Mouse (Mus musculus) embryonic facial prominence, embryonic 14.5 days (tissue): ENCODE results near the gene Gm45716. TPM values are rescaled to one million over a fixed set of nuclear protein-coding genes. Genes with fewer than 3 reads are reported as not detected.
A peak's percentile ranks its signal among the peaks of the same experiment; 100 is the strongest.

Source experiments
- ATAC-seq: fragments of 200-750 bp; cut with Nextera tagmentation; 2 replicates; pipeline ENCODE4 v1.8.0; 2017; ENCODE audit warnings: low read depth, moderate number of reproducible peaks, moderate TSS enrichment
- DNase-seq: peaks from one replicate; pipeline ENCODE4 v3.0.0-alpha.2; 2015; ENCODE audit warnings: low spot score
- H3K27ac ChIP-seq: fragments of 300-500 bp; sonication (generic); replicated peaks from 2 replicates; pipeline ENCODE4 v1.5.1; 2014; ENCODE audit warnings: low read depth, mild to moderate bottlenecking, low read length, moderate library complexity
- H3K27me3 ChIP-seq: fragments of 300-500 bp; sonication (generic); replicated peaks from 2 replicates; pipeline ENCODE4 v1.6.1; 2014; ENCODE audit warnings: low read length; ENCODE audit not compliant: control insufficient read depth, insufficient read depth
- H3K36me3 ChIP-seq: fragments of 300-500 bp; sonication (generic); 2 replicates; pipeline ENCODE4 v1.6.1; 2014; ENCODE audit warnings: low read length, mixed read lengths; ENCODE audit not compliant: control insufficient read depth, insufficient read depth
- H3K4me1 ChIP-seq: fragments of 300-500 bp; sonication (generic); 2 replicates; pipeline ENCODE4 v1.6.1; 2014; ENCODE audit warnings: antibody characterized with exemption, low read length; ENCODE audit not compliant: control insufficient read depth, insufficient read depth
- H3K4me2 ChIP-seq: fragments of 300-500 bp; sonication (generic); 2 replicates; pipeline ENCODE4 v1.6.1; 2014; ENCODE audit warnings: low read depth, mild to moderate bottlenecking, low read length, moderate library complexity, mixed read lengths
- H3K4me3 ChIP-seq: fragments of 300-500 bp; sonication (generic); 2 replicates; pipeline ENCODE4 v1.5.1; 2014; ENCODE audit warnings: low read depth, mild to moderate bottlenecking, low read length
- H3K9ac ChIP-seq: fragments of 300-500 bp; sonication (generic); 2 replicates; pipeline ENCODE4 v1.6.1; 2014; ENCODE audit warnings: low read depth, mild to moderate bottlenecking, low read length, moderate library complexity, mixed read lengths
- H3K9me3 ChIP-seq: fragments of 300-500 bp; sonication (generic); 2 replicates; pipeline ENCODE4 v1.6.1; 2016; ENCODE audit warnings: low read length; ENCODE audit not compliant: control insufficient read depth
- WGBS: fragments of 180-500 bp; shearing (Covaris S2); extraction: QIAGEN DNeasy Blood & Tissue Kit; methylation state at CpG from one replicate; pipeline ENCODE4 v1.1.7; 2014; 5-methylcytosine and 5-hydroxymethylcytosine counted together
- polyA plus RNA-seq: library from polyadenylated mRNA; unstranded; fragments of >200 nt; fragmentation: Nextera tagmentation; extraction: Ambion mirVana; gene quantifications from 2 replicates; pipeline ENCODE4 v1.2.1, GENCODE M21; 2014

Gm45716 gene
- polyA plus RNA-seq, 1 experiment from 2014 or later, result 11.5 TPM

- Histone ChIP-seq H3K4me3 (no peak overlapping the region), H3K4me2 (no peak overlapping the region), H3K9ac (no peak overlapping the region), H3K36me3 (peaks cover 43% of the 10 kb centered on the region), H3K27ac (0 out of 2 replicates have a peak overlapping the region, but pooled peaks have one; percentile 21), H3K4me1 (peaks cover 17% of the 10 kb centered on the region; the same call in 1 of the 2 replicates), H3K27me3 (no peaks in the 10 kb centered on the region), H3K9me3 (no peaks in the 10 kb centered on the region)
- WGBS, result 50% methylated on average over 10 of the region's 10 CpGs
- DNase-seq (no peak), ATAC-seq (no peak)
Observed at GRCm38 (mm10) chr11:90258321-90258927, 70.9 kb downstream of the Gm45716 start.

DNA sequence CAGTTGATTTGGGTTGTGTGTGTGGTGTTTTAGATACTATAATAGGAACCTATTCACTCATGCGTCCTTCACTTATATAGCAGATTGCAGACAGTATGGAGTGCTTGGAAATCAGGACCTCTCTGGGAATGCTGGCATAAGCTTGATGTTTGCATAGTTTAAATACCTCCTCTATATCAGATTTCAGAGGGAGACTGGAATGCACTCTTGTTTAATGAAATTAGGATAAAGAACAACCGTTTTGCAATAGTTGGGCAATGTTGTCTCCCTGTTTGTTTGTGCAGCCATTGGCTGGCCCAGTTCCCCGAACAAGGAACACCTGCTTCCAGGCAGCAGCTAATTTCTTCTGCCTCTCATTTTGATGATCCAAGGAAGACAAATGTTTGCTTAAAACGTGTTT is 71.6 kb downstream of the Gm45716 start:
- no peaks in the 10 kb centered on the region for H3K27me3 ChIP-seq
- H3K4me1 ChIP-seq, result peaks cover 17% of the 10 kb centered on the region; the same call in 1 of the 2 replicates
- H3K9ac ChIP-seq, result no peak overlapping the region
- ATAC-seq (peak; percentile 59; the same call in 1 of the 2 replicates), DNase-seq (peak; percentile 79)
- H3K36me3 ChIP-seq, result peaks cover 49% of the 10 kb centered on the region
- 22% methylated on average over 4 of the region's 4 CpGs for WGBS
- no peak overlapping the region for H3K4me2 ChIP-seq
- no peaks in the 10 kb centered on the region for H3K9me3 ChIP-seq
- no peak overlapping the region for H3K27ac ChIP-seq
- no peak overlapping the region for H3K4me3 ChIP-seq

- Histone ChIP-seq H3K27ac (no peak overlapping the region), H3K27me3 (no peaks in the 10 kb centered on the region), H3K9ac (no peak overlapping the region), H3K4me1 (peaks cover 17% of the 10 kb centered on the region; the same call in 1 of the 2 replicates), H3K4me3 (no peak overlapping the region), H3K36me3 (peaks cover 56% of the 10 kb centered on the region), H3K4me2 (no peak overlapping the region), H3K9me3 (no peaks in the 10 kb centered on the region)
- ATAC-seq, result no peak
- no peak for DNase-seq
- WGBS, result 88% methylated on average over 9 of the region's 9 CpGs
Observed at GRCm38 (mm10) chr11:90259826-90260225, 72.3 kb downstream of the Gm45716 start.

DNA sequence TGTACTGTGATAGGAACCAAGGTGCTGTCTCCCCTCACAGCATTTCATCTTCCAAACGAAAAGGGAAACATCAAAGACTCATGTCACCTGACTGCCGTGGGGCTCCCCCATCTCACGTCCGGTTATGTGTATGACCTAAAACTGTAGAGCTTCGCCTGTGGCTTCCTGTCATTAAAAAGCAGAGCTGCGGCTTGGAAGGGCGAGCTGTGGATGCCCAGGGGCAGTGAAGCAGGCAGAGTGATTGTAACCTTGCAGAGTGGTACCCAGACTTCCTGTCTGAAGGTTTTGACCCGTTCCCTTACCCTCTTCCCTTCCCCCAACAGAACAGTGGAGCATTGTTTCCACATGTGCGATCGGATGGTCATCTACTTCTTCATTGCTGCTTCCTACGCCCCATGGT is 76.7 kb downstream of the Gm45716 start:
- H3K9ac ChIP-seq, result no peak overlapping the region
- no peaks in the 10 kb centered on the region for H3K9me3 ChIP-seq
- 45% methylated on average over 11 of the region's 11 CpGs for WGBS
- H3K4me2 ChIP-seq, result no peak overlapping the region
- H3K27ac ChIP-seq, result no peak overlapping the region
- H3K27me3 ChIP-seq, result no peaks in the 10 kb centered on the region
- DNase-seq (no peak), ATAC-seq (no peak)
- peaks cover 69% of the 10 kb centered on the region for H3K36me3 ChIP-seq
- 0 out of 2 replicates have a peak, but pooled peaks cover 4% of the 10 kb centered on the region for H3K4me1 ChIP-seq
- H3K4me3 ChIP-seq, result no peak overlapping the region

GRCm38 (mm10) chr11:90265581-90265980 is 78.1 kb downstream of the Gm45716 start:
- Histone ChIP-seq H3K9me3 (no peaks in the 10 kb centered on the region), H3K9ac (no peak overlapping the region), H3K4me2 (no peak overlapping the region), H3K4me1 (0 out of 2 replicates have a peak, but pooled peaks cover 7% of the 10 kb centered on the region), H3K4me3 (no peak overlapping the region), H3K27ac (no peak overlapping the region), H3K36me3 (peaks cover 59% of the 10 kb centered on the region), H3K27me3 (no peaks in the 10 kb centered on the region)
- ATAC-seq (no peak), DNase-seq (peak; percentile 38)
- 73% methylated on average over 7 of the region's 7 CpGs for WGBS

GRCm38 (mm10) chr11:90268934-90269333 is 81.5 kb downstream of the Gm45716 start:
- H3K27me3 ChIP-seq, result no peaks in the 10 kb centered on the region
- WGBS, result 81% methylated on average over 5 of the region's 5 CpGs
- DNase-seq (no peak), ATAC-seq (no peak)
- H3K9ac ChIP-seq, result no peak overlapping the region
- H3K4me1 ChIP-seq, result 0 out of 2 replicates have a peak, but pooled peaks cover 7% of the 10 kb centered on the region
- no peak overlapping the region for H3K4me3 ChIP-seq
- 0 out of 2 replicates have a peak overlapping the region, but pooled peaks have one; percentile 33 for H3K4me2 ChIP-seq
- H3K9me3 ChIP-seq, result no peaks in the 10 kb centered on the region
- H3K27ac ChIP-seq, result no peak overlapping the region
- H3K36me3 ChIP-seq, result peaks cover 40% of the 10 kb centered on the region

GRCm38 (mm10) chr11:90269398-90270123 is 82.1 kb downstream of the Gm45716 start:
- DNase-seq (peak; percentile 71), ATAC-seq (peak; percentile 32; the same call in 1 of the 2 replicates)
- H3K27me3 ChIP-seq, result no peaks in the 10 kb centered on the region

GRCm38 (mm10) chr11:90270132-90270877 is 82.8 kb downstream of the Gm45716 start:
- H3K27me3 ChIP-seq, result no peaks in the 10 kb centered on the region
- H3K4me3 ChIP-seq, result no peak overlapping the region
- H3K36me3 ChIP-seq, result peaks cover 40% of the 10 kb centered on the region
- no peak overlapping the region; the same call in 1 of the 2 replicates for H3K4me2 ChIP-seq
- H3K9me3 ChIP-seq, result no peaks in the 10 kb centered on the region
- no peak overlapping the region for H3K9ac ChIP-seq
- 77% methylated on average over 11 of the region's 11 CpGs for WGBS
- ATAC-seq (no peak), DNase-seq (no peak)
- no peak overlapping the region for H3K27ac ChIP-seq
- 0 out of 2 replicates have a peak, but pooled peaks cover 7% of the 10 kb centered on the region for H3K4me1 ChIP-seq

More at GRCm38 (mm10) chr11:90269398-90270123, 82.1 kb downstream of the Gm45716 start:
- peaks cover 40% of the 10 kb centered on the region for H3K36me3 ChIP-seq
- H3K9ac ChIP-seq, result no peak overlapping the region
- peak overlapping the region; percentile 33 for H3K4me2 ChIP-seq
- no peak overlapping the region for H3K4me3 ChIP-seq
- no peak overlapping the region for H3K27ac ChIP-seq
- WGBS, result 39% methylated on average over 18 of the region's 18 CpGs
- H3K4me1 ChIP-seq, result 0 out of 2 replicates have a peak, but pooled peaks cover 7% of the 10 kb centered on the region
- no peaks in the 10 kb centered on the region for H3K9me3 ChIP-seq
